Mouse (Mus musculus): ENCODE measurements around the gene Henmt1.

Gene Henmt1

GRCm38 (mm10) chr3:108997762-108998161 is 58.1 kb downstream of the Henmt1 start:
- DNase-seq (ENCODE audit: low spot score): no peak

- no peak for DNase-seq (ENCODE audit: low spot score)
These were observed 59.5 kb downstream of the Henmt1 start for GRCm38 (mm10) chr3:108999173-108999572.

- no peak for DNase-seq (ENCODE audit: low spot score)
These were observed 66.1 kb downstream of the Henmt1 start for GRCm38 (mm10) chr3:109005777-109006176.

GRCm38 (mm10) chr3:109008180-109008579 is 68.5 kb downstream of the Henmt1 start:
- no peak for DNase-seq (ENCODE audit: low spot score)
